Mouse (Mus musculus): ENCODE results near the gene Kmt5c. TPM values are rescaled to one million over a fixed set of nuclear protein-coding genes. Genes with fewer than 3 reads are reported as not detected.

Gene Kmt5c
- total and polyA plus RNA-seq, 2 experiments: 7.8 to 35.1 TPM

GRCm38 (mm10) chr7:4703195-4703594, 36.7 kb upstream of the Kmt5c start:
- Histone ChIP-seq H3K9ac (ENCODE audit: low read depth, low read length) (no peak overlapping the region), H3K36me3 (ENCODE audit: control insufficient read depth, insufficient read depth, low read length) (no peaks in the 10 kb centered on the region), H3K4me1 (ENCODE audit: control insufficient read depth, insufficient read depth, low read length) (no peaks in the 10 kb centered on the region), H3K79me2 (ENCODE audit: control insufficient read depth, insufficient read depth, low read length) (no peaks in the 10 kb centered on the region), H3K27ac (replicated peaks; ENCODE audit: insufficient read depth, low read depth, low read length) (no peak overlapping the region), H3K27me3 (ENCODE audit: control insufficient read depth, insufficient read depth, low read length) (no peaks in the 10 kb centered on the region), H3K4me3 (ENCODE audit: insufficient read depth, low read depth, low read length) (no peak overlapping the region)
- TF ChIP-seq POLR2A (IDR thresholded peaks at IDR 0.05; ENCODE audit: extremely low read depth, insufficient read depth, low read length) (no peak), CTCF (IDR thresholded peaks at IDR 0.05; ENCODE audit: low read depth, low read length) (no peak)
- 75% methylated on average over 7 of the region's 7 CpGs for WGBS
- DNase-seq (ENCODE audit: extremely low read depth, low read depth, low spot score): no peak

GRCm38 (mm10) chr7:4705098-4705497, 34.8 kb upstream of the Kmt5c start:
- H3K9ac ChIP-seq (ENCODE audit: low read depth, low read length): peak overlapping the region; percentile 15; the same call in 1 of the 2 replicates
- no peak overlapping the region for H3K27ac ChIP-seq (replicated peaks; ENCODE audit: insufficient read depth, low read depth, low read length)
- H3K79me2 ChIP-seq (ENCODE audit: control insufficient read depth, insufficient read depth, low read length): no peaks in the 10 kb centered on the region
- H3K27me3 ChIP-seq (ENCODE audit: control insufficient read depth, insufficient read depth, low read length): no peaks in the 10 kb centered on the region
- peak; percentile 64; the same call in 1 of the 2 replicates for TF ChIP-seq CTCF (IDR thresholded peaks at IDR 0.05; ENCODE audit: low read depth, low read length)
- TF ChIP-seq POLR2A (IDR thresholded peaks at IDR 0.05; ENCODE audit: extremely low read depth, insufficient read depth, low read length): no peak
- DNase-seq (ENCODE audit: extremely low read depth, low read depth, low spot score): no peak
- H3K4me3 ChIP-seq (ENCODE audit: insufficient read depth, low read depth, low read length): no peak overlapping the region
- 48% methylated on average over 18 of the region's 18 CpGs for WGBS
- H3K4me1 ChIP-seq (ENCODE audit: control insufficient read depth, insufficient read depth, low read length): no peaks in the 10 kb centered on the region
- H3K36me3 ChIP-seq (ENCODE audit: control insufficient read depth, insufficient read depth, low read length): no peaks in the 10 kb centered on the region

- no peak for DNase-seq (ENCODE audit: extremely low read depth, low read depth, low spot score)
- Histone ChIP-seq H3K79me2 (ENCODE audit: control insufficient read depth, insufficient read depth, low read length) (no peaks in the 10 kb centered on the region), H3K4me1 (ENCODE audit: control insufficient read depth, insufficient read depth, low read length) (no peaks in the 10 kb centered on the region), H3K36me3 (ENCODE audit: control insufficient read depth, insufficient read depth, low read length) (no peaks in the 10 kb centered on the region), H3K9ac (ENCODE audit: low read depth, low read length) (no peak overlapping the region), H3K27ac (replicated peaks; ENCODE audit: insufficient read depth, low read depth, low read length) (no peak overlapping the region), H3K4me3 (ENCODE audit: insufficient read depth, low read depth, low read length) (no peak overlapping the region), H3K27me3 (ENCODE audit: control insufficient read depth, insufficient read depth, low read length) (no peaks in the 10 kb centered on the region)
- TF ChIP-seq POLR2A (IDR thresholded peaks at IDR 0.05; ENCODE audit: extremely low read depth, insufficient read depth, low read length) (no peak), CTCF (IDR thresholded peaks at IDR 0.05; ENCODE audit: low read depth, low read length) (no peak)
- WGBS: 71% methylated on average over 3 of the region's 3 CpGs
Measured at GRCm38 (mm10) chr7:4712594-4712993, 27.3 kb upstream of the Kmt5c start.

GRCm38 (mm10) chr7:4716955-4717354, 23.0 kb upstream of the Kmt5c start:
- Histone ChIP-seq H3K4me3 (ENCODE audit: insufficient read depth, low read depth, low read length) (no peak overlapping the region), H3K4me1 (ENCODE audit: control insufficient read depth, insufficient read depth, low read length) (no peaks in the 10 kb centered on the region), H3K9ac (ENCODE audit: low read depth, low read length) (no peak overlapping the region), H3K36me3 (ENCODE audit: control insufficient read depth, insufficient read depth, low read length) (no peaks in the 10 kb centered on the region), H3K79me2 (ENCODE audit: control insufficient read depth, insufficient read depth, low read length) (no peaks in the 10 kb centered on the region), H3K27me3 (ENCODE audit: control insufficient read depth, insufficient read depth, low read length) (no peaks in the 10 kb centered on the region), H3K27ac (replicated peaks; ENCODE audit: insufficient read depth, low read depth, low read length) (no peak overlapping the region)
- 69% methylated on average over 6 of the region's 6 CpGs for WGBS
- no peak for TF ChIP-seq POLR2A (IDR thresholded peaks at IDR 0.05; ENCODE audit: extremely low read depth, insufficient read depth, low read length)
- no peak for TF ChIP-seq CTCF (IDR thresholded peaks at IDR 0.05; ENCODE audit: low read depth, low read length)
- DNase-seq (ENCODE audit: extremely low read depth, low read depth, low spot score): no peak

- peaks cover 3% of the 10 kb centered on the region; the same call in 1 of the 2 replicates for H3K27me3 ChIP-seq (ENCODE audit: control insufficient read depth, insufficient read depth, low read length)
- no peaks in the 10 kb centered on the region for H3K79me2 ChIP-seq (ENCODE audit: control insufficient read depth, insufficient read depth, low read length)
- no peaks in the 10 kb centered on the region for H3K36me3 ChIP-seq (ENCODE audit: control insufficient read depth, insufficient read depth, low read length)
- H3K9ac ChIP-seq (ENCODE audit: low read depth, low read length): no peak overlapping the region
- WGBS: 94% methylated on average over 3 of the region's 3 CpGs
- DNase-seq (ENCODE audit: extremely low read depth, low read depth, low spot score): no peak
- H3K27ac ChIP-seq (replicated peaks; ENCODE audit: insufficient read depth, low read depth, low read length): no peak overlapping the region
- no peak overlapping the region for H3K4me3 ChIP-seq (ENCODE audit: insufficient read depth, low read depth, low read length)
- no peaks in the 10 kb centered on the region for H3K4me1 ChIP-seq (ENCODE audit: control insufficient read depth, insufficient read depth, low read length)
- TF ChIP-seq CTCF (IDR thresholded peaks at IDR 0.05; ENCODE audit: low read depth, low read length) (no peak), POLR2A (IDR thresholded peaks at IDR 0.05; ENCODE audit: extremely low read depth, insufficient read depth, low read length) (no peak)
Measured at GRCm38 (mm10) chr7:4719276-4719675, 20.6 kb upstream of the Kmt5c start.

- no peaks in the 10 kb centered on the region for H3K79me2 ChIP-seq (ENCODE audit: control insufficient read depth, insufficient read depth, low read length)
- no peak for TF ChIP-seq POLR2A (IDR thresholded peaks at IDR 0.05; ENCODE audit: extremely low read depth, insufficient read depth, low read length)
- TF ChIP-seq CTCF (IDR thresholded peaks at IDR 0.05; ENCODE audit: low read depth, low read length): no peak
- H3K27me3 ChIP-seq (ENCODE audit: control insufficient read depth, insufficient read depth, low read length): peaks cover 3% of the 10 kb centered on the region; the same call in 1 of the 2 replicates
- no peaks in the 10 kb centered on the region for H3K36me3 ChIP-seq (ENCODE audit: control insufficient read depth, insufficient read depth, low read length)
- 0 out of 2 replicates have a peak overlapping the region, but pooled peaks have one; percentile 51 for H3K9ac ChIP-seq (ENCODE audit: low read depth, low read length)
- peak overlapping the region; percentile 50 for H3K4me3 ChIP-seq (ENCODE audit: insufficient read depth, low read depth, low read length)
- peak overlapping the region; percentile 40 for H3K27ac ChIP-seq (replicated peaks; ENCODE audit: insufficient read depth, low read depth, low read length)
- WGBS: 33% methylated on average over 12 of the region's 12 CpGs
- DNase-seq (ENCODE audit: extremely low read depth, low read depth, low spot score): no peak
- H3K4me1 ChIP-seq (ENCODE audit: control insufficient read depth, insufficient read depth, low read length): no peaks in the 10 kb centered on the region
Measured at GRCm38 (mm10) chr7:4723508-4723907, 16.4 kb upstream of the Kmt5c start.

Measured in liver, adult 2 months (tissue).